Mouse (Mus musculus): ENCODE measurements around the gene B3gat2. TPM values are rescaled to one million over a fixed set of nuclear protein-coding genes. Genes with fewer than 3 reads are reported as not detected.

The B3gat2 gene
- polyA plus RNA-seq, 1 experiment = 0.02 TPM

GRCm38 (mm10) chr1:23826887-23827758 lies 65.6 kb downstream of the B3gat2 start:
- Histone ChIP-seq H3K4me1 (ENCODE audit: control insufficient read depth, insufficient read depth, low read length) (no peaks in the 10 kb centered on the region), H3K4me3 (replicated peaks; ENCODE audit: extremely low read depth, low read depth, low read length) (no peak overlapping the region)
- peak; percentile 14 for DNase-seq
- WGBS = 27% methylated on average over 13 of the region's 13 CpGs
- peak; percentile 73 for TF ChIP-seq CTCF (IDR thresholded peaks at IDR 0.05; ENCODE audit: insufficient read depth, low read length)
- no peak for TF ChIP-seq POLR2A (IDR thresholded peaks at IDR 0.05; ENCODE audit: borderline replicate concordance, extremely low read depth, low read depth, low read length)

DNA sequence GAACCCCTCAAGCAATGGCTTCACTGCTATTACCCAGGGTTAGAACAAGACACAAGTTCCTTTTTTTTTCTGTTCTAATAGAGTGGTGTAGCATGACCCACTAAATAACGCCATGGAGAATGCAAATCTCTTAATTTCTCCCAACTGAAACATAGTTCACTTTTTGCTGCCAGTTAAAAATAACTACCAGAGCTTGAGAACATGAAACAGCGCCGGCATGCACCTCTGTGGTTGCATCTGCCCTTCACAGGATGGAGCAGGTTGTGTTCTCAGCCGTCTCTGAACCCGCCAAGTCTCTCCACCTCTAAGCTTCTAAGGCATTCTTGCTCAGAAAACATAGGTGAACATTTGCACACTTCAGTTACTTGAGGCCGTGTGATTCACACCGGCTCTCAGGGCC lies 72.7 kb downstream of the B3gat2 start:
- DNase-seq = no peak
- no peaks in the 10 kb centered on the region for H3K4me1 ChIP-seq (ENCODE audit: control insufficient read depth, insufficient read depth, low read length)
- H3K4me3 ChIP-seq (replicated peaks; ENCODE audit: extremely low read depth, low read depth, low read length) = no peak overlapping the region
- TF ChIP-seq POLR2A (IDR thresholded peaks at IDR 0.05; ENCODE audit: borderline replicate concordance, extremely low read depth, low read depth, low read length) (no peak), CTCF (IDR thresholded peaks at IDR 0.05; ENCODE audit: insufficient read depth, low read length) (no peak)
- WGBS = 76% methylated on average over 7 of the region's 7 CpGs

DNA sequence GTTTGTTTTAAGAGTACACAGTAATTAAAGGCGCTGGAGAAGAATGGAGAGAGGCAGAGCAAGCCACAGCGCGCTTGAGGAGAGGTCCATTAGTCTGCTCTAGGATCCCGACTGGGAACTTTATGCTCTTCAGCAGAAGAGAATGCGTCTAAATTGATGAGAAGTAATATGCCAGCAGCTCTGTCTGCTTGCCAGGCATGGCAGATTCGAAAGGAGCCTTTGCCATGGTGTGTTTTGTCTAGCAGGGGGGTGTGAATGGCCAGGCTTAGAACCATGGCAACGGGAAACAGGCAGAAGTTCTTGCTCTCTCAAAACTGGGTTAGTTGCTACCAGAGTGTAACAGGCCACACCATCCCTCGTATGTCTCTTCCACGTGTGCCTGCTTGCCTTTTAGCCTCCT lies 73.3 kb downstream of the B3gat2 start:
- TF ChIP-seq CTCF (IDR thresholded peaks at IDR 0.05; ENCODE audit: insufficient read depth, low read length) (no peak), POLR2A (IDR thresholded peaks at IDR 0.05; ENCODE audit: borderline replicate concordance, extremely low read depth, low read depth, low read length) (no peak)
- DNase-seq = no peak
- H3K4me3 ChIP-seq (replicated peaks; ENCODE audit: extremely low read depth, low read depth, low read length) = no peak overlapping the region
- 65% methylated on average over 9 of the region's 9 CpGs for WGBS
- no peaks in the 10 kb centered on the region for H3K4me1 ChIP-seq (ENCODE audit: control insufficient read depth, insufficient read depth, low read length)

- 78% methylated on average over 4 of the region's 4 CpGs for WGBS
- no peaks in the 10 kb centered on the region for H3K4me1 ChIP-seq (ENCODE audit: control insufficient read depth, insufficient read depth, low read length)
- no peak for DNase-seq
- no peak overlapping the region for H3K4me3 ChIP-seq (replicated peaks; ENCODE audit: extremely low read depth, low read depth, low read length)
- no peak for TF ChIP-seq CTCF (IDR thresholded peaks at IDR 0.05; ENCODE audit: insufficient read depth, low read length)
- no peak for TF ChIP-seq POLR2A (IDR thresholded peaks at IDR 0.05; ENCODE audit: borderline replicate concordance, extremely low read depth, low read depth, low read length)
These were observed 75.1 kb downstream of the B3gat2 start for GRCm38 (mm10) chr1:23836630-23837029.

DNA sequence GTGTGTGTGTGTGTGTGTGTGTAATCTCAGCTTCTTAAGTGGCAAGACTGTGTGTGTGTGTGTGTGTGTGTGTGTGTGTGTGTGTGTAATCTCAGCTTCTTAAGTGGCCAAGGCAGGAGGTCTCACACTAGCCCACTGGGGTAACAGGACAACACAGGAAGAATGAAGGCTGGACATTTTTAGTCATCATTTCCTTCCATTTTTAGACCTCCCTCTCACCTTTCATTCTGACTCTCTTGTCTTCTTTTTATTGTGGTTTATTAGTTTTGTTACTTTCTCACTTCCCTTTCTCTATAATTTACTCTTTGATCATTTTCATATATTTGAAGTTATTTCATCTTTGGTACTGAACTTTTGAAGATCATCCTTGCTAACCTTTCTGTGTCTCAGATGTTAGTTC lies 79.4 kb downstream of the B3gat2 start:
- TF ChIP-seq CTCF (IDR thresholded peaks at IDR 0.05; ENCODE audit: insufficient read depth, low read length) = no peak
- H3K4me3 ChIP-seq (replicated peaks; ENCODE audit: extremely low read depth, low read depth, low read length) = no peak overlapping the region
- DNase-seq = no peak
- no peaks in the 10 kb centered on the region for H3K4me1 ChIP-seq (ENCODE audit: control insufficient read depth, insufficient read depth, low read length)

GRCm38 (mm10) chr1:23842629-23843028 lies 81.1 kb downstream of the B3gat2 start:
- WGBS = 85% methylated on average over 3 of the region's 3 CpGs
- DNase-seq = no peak
- no peak for TF ChIP-seq CTCF (IDR thresholded peaks at IDR 0.05; ENCODE audit: insufficient read depth, low read length)
- TF ChIP-seq POLR2A (IDR thresholded peaks at IDR 0.05; ENCODE audit: borderline replicate concordance, extremely low read depth, low read depth, low read length) = no peak
- Histone ChIP-seq H3K4me3 (replicated peaks; ENCODE audit: extremely low read depth, low read depth, low read length) (no peak overlapping the region), H3K4me1 (ENCODE audit: control insufficient read depth, insufficient read depth, low read length) (no peaks in the 10 kb centered on the region)

DNA sequence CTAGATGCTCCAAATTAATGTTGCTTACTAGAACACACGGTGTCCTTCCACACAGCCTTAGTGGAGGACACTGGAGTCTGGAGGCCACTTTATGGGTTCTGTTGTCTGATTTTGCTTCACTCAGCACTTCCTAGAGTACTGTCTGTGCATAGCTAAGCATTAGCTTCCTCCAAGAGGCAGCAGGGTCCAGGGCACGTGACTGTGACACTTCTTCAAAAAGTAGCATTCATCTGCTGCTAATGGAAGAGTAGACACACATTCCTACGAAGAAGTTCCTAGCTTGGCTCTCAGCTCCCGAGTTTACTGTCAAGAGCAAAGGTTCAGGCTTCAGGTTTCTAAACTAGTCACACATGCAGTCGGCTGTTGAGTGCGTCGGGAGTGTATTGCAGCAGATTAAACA lies 82.2 kb downstream of the B3gat2 start:
- Histone ChIP-seq H3K4me3 (replicated peaks; ENCODE audit: extremely low read depth, low read depth, low read length) (no peak overlapping the region), H3K4me1 (ENCODE audit: control insufficient read depth, insufficient read depth, low read length) (no peaks in the 10 kb centered on the region)
- TF ChIP-seq CTCF (IDR thresholded peaks at IDR 0.05; ENCODE audit: insufficient read depth, low read length) (no peak), POLR2A (IDR thresholded peaks at IDR 0.05; ENCODE audit: borderline replicate concordance, extremely low read depth, low read depth, low read length) (no peak)
- 77% methylated on average over 7 of the region's 7 CpGs for WGBS
- no peak for DNase-seq

DNA sequence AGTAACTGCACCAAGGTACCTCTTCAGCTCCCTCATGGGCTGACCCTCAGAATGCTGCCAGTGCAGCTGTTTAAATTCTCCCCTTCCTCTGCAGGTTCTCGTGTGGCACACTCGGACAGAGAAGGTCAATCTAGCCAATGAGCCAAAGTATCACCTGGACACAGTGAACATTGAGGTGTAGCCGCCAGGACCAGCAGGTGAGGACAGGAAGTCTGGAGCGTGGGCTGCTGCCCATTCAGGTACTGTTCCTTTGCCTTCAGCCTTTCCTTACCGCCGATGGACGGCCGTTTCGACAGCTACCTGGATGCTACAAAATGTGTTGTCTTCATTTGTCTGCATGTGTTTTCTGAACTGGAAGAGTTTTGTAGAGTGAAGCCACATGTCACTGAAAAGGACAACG lies 83.5 kb downstream of the B3gat2 start:
- H3K4me3 ChIP-seq (replicated peaks; ENCODE audit: extremely low read depth, low read depth, low read length) = no peak overlapping the region
- H3K4me1 ChIP-seq (ENCODE audit: control insufficient read depth, insufficient read depth, low read length) = no peaks in the 10 kb centered on the region
- no peak for DNase-seq
- 94% methylated on average over 10 of the region's 10 CpGs for WGBS
- TF ChIP-seq CTCF (IDR thresholded peaks at IDR 0.05; ENCODE audit: insufficient read depth, low read length) (no peak), POLR2A (IDR thresholded peaks at IDR 0.05; ENCODE audit: borderline replicate concordance, extremely low read depth, low read depth, low read length) (no peak)

- Histone ChIP-seq H3K4me3 (replicated peaks; ENCODE audit: extremely low read depth, low read depth, low read length) (no peak overlapping the region), H3K4me1 (ENCODE audit: control insufficient read depth, insufficient read depth, low read length) (no peaks in the 10 kb centered on the region)
- WGBS = 70% methylated on average over 10 of the region's 10 CpGs
- no peak for DNase-seq
- TF ChIP-seq CTCF (IDR thresholded peaks at IDR 0.05; ENCODE audit: insufficient read depth, low read length) (no peak), POLR2A (IDR thresholded peaks at IDR 0.05; ENCODE audit: borderline replicate concordance, extremely low read depth, low read depth, low read length) (no peak)
These were observed 84.6 kb downstream of the B3gat2 start for GRCm38 (mm10) chr1:23846044-23846680.

DNA sequence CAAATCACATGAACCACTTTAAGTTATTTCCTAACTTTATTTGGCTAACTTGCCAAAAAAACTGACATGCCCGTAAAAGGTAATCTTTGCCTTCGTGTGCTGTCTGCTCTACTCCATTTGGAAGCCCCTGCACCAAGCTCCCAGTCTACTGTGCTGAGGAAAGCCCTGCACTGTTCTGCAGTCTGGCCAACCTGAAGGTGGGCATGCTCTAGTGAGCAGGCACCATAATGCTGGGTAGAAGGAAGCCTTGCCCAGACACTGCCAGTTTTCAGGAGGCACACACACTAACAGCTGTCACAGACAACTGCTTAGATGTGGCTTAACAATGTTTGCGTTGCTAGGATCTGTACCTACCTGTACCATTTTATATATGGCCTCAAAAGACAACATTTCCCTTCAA lies 94.1 kb downstream of the B3gat2 start:
- DNase-seq = no peak
- TF ChIP-seq POLR2A (IDR thresholded peaks at IDR 0.05; ENCODE audit: borderline replicate concordance, extremely low read depth, low read depth, low read length) (no peak), CTCF (IDR thresholded peaks at IDR 0.05; ENCODE audit: insufficient read depth, low read length) (no peak)
- no peak overlapping the region for H3K4me3 ChIP-seq (replicated peaks; ENCODE audit: extremely low read depth, low read depth, low read length)
- H3K4me1 ChIP-seq (ENCODE audit: control insufficient read depth, insufficient read depth, low read length) = no peaks in the 10 kb centered on the region
- WGBS = 74% methylated on average over 3 of the region's 3 CpGs

Data from lung, adult 2 months (tissue).